Mouse (Mus musculus): ENCODE results near the gene Mettl24.

DNA sequence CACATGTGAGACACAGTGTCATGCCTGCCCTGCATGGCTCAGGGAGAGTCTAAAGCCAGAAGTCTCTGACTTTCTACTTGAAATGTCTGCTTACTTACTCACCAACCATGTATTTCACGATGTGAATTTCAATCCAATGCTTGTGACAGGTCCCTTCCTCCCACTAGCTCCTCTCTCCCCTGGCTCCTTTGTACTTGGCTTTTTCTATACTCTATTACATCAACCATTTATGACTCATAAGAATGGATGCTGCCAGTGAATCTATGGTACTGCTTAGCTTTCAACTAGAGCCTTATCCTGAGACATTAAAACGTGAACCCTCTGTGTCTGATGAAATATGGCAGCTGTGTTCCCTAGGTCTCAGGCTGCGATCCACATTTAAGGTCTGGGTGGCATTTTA, 147.2 kb downstream of the Mettl24 start:
- TF ChIP-seq CTCF (IDR thresholded peaks at IDR 0.05), result no peak
- no peak for TF ChIP-seq EP300 (IDR thresholded peaks at IDR 0.05)
